Comparison of ENCODE assay signal across 23 mouse cellular contexts in the genomic region with DNA sequence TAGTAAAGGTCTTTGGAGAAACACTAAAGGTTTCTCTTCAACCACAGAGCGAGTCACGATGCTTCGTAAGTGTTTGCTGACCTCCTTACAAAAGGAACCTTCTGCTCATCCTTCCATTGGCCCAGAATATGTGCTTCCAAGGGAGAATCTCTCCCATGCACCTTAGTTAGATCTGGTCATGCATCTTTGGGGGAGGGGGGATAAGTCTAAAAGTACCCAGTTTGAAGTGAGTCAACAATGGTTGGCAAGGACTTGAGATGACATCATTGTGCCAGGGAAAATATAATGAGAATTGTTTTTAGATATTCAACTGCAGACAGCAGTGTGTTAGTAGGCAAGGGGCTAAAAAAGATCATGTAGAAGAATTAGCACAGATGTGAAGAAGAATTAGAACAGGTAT.
A peak's percentile ranks its signal among the peaks of the same experiment; 100 is the strongest.
DNase-seq lines count a peak whose midpoint lies in the region; ATAC-seq lines count a peak whose summit lies in the region.
"Had no signal": no experiment of that assay in that cellular context is flagged by ENCODE, and none has a peak within 500 bp of the region (broad histone marks: within the 10 kb centered on the region; RNA-seq: fewer than 3 reads in every experiment).

No protein-coding gene starts in this region.

- ATAC-seq in frontal cortex, adult (ENCODE audit: low TSS enrichment) = peak; percentile 44
- no peak for ATAC-seq in kidney, embryonic 14.5 days (ENCODE audit: low FRiP score, low TSS enrichment)
- ATAC-seq: activated CD4-positive, CD25-positive, alpha-beta regulatory T cell, adult 4 months; CD4-positive, CD25-positive, alpha-beta regulatory T cell, adult 4 months; Patski had no signal

- no peaks in the 10 kb centered on the region for H3K4me1 ChIP-seq in kidney, embryonic 14.5 days (ENCODE audit: control insufficient read depth, insufficient read depth, low read length)

- H3K4me2 ChIP-seq in kidney, embryonic 14.5 days (replicated peaks; ENCODE audit: low read depth, low read length) = no peak overlapping the region

- peak; percentile 51 for DNase-seq in cerebellum, adult 9-10 months
- no peak for DNase-seq in cerebellum, postnatal 25 days
- DNase-seq in frontal cortex, postnatal 14 days (ENCODE audit: low spot score in 2 of 2) = no peak
- peak; percentile 11 for DNase-seq in right cerebral cortex, adult 18-20 months
- no peak for DNase-seq in right cerebral cortex, postnatal 4 days
- peak; percentile 54 for DNase-seq in brain, adult 2 months (ENCODE audit: low read depth, low spot score)
- DNase-seq: adrenal gland, adult 2 months; adrenal gland, adult 8-10 months; adrenal gland, postnatal 10 days; adrenal gland, postnatal 14 days; adrenal gland, postnatal 25 days; adrenal gland, postnatal 36 days; B cell, adult 2 months; cerebellum, adult 11 months; cerebellum, adult 11-12 months; cerebellum, adult 18-20 months had no signal

- no peaks in the 10 kb centered on the region for H3K36me3 ChIP-seq in kidney, embryonic 14.5 days (ENCODE audit: control insufficient read depth, insufficient read depth, low read length)
- H3K36me3 ChIP-seq: G1E had no signal

- no peaks in the 10 kb centered on the region for H3K9me3 ChIP-seq in kidney, embryonic 14.5 days (ENCODE audit: control insufficient read depth, low read length)

- no peak overlapping the region for H3K9ac ChIP-seq in kidney, embryonic 14.5 days (ENCODE audit: low read depth, low read length)

- no peak overlapping the region for H3K27ac ChIP-seq in kidney, embryonic 14.5 days (ENCODE audit: low read depth, low read length)

- H3K4me3 ChIP-seq in kidney, embryonic 14.5 days (ENCODE audit: low read length) = no peak overlapping the region

- WGBS in kidney, embryonic 14.5 days = 95% methylated on average over 3 of the region's 3 CpGs

- H3K27me3 ChIP-seq in kidney, embryonic 14.5 days (ENCODE audit: control insufficient read depth, insufficient read depth, low read length) = no peaks in the 10 kb centered on the region
- H3K27me3 ChIP-seq: CH12.LX, Patski had no signal

Comparison
In these comparisons a context has a peak if more than half of its experiments do, and no peak if none do; other contexts are left out.
1. DNase-seq: peak in cerebellum, adult 9-10 months (single experiment), right cerebral cortex, adult 18-20 months (single experiment) and brain, adult 2 months (single experiment); none in cerebellum, postnatal 25 days (0 of 2), frontal cortex, postnatal 14 days (0 of 2) and right cerebral cortex, postnatal 4 days (single experiment).